Mouse (Mus musculus): Measurements from ENCODE around the gene Hmgb1. TPM values are rescaled to one million over a fixed set of nuclear protein-coding genes. Genes with fewer than 3 reads are reported as not detected.

The Hmgb1 gene
- 522 and 663 TPM in 2 replicates for polyA plus RNA-seq (2015; fragmentation: Nextera tagmentation; extraction: Ambion mirVana)

DNA sequence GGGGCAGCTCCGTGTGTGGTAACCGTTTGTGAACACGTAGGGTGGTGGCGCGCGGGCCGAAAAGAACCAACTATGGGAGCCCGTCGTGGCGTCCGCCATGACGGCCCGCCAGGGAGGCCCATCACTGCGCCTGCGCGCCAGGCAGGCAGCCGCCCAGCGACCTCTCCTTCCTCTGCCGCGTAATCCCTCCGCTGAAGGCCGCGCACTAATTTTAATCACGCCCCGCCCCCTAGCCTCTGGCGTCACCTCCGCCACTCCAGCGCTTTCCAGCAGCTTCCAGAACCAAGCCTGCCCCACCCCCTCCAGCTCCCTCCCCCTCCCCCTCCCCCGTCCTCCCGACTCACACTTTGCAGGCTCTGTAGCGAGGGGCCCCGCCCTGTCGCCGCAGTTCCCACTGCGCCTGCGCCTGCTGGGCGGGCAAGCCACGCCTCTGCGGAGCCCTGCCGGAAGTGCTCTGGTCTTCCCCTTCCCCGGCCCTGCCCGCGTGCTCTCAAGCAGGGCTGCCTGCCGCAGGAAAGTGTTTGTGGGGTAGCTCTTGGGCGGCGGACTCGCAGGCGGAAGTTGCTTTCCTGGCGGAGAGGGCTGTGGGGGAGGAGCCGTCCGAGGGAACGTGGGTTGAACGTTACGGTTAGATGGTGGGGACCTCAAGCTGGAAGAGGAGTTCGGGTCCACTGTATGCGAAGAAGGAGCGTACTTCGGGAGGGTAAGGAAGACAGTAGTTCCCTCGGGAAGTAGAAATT lies at the start of gene Hmgb1, which contains the start of gene Uspl1:
TSS of gene Hmgb1 (minus strand) at position 386 of the 740 bp plus-strand sequence.
TSS of gene Uspl1 (plus strand) at position 247 of the 740 bp plus-strand sequence.

Other genes with a start within 250 kb of the Hmgb1 start
- 0.42 TPM in 1 of 2 replicates, not detected in the other for gene Gm42791, start 189.3 kb downstream of the Hmgb1 start, polyA plus RNA-seq (2015; fragmentation: Nextera tagmentation; extraction: Ambion mirVana)
- gene Uspl1, start 139 bp downstream of the Hmgb1 start, polyA plus RNA-seq (2015; fragmentation: Nextera tagmentation; extraction: Ambion mirVana), result 18.0 and 18.7 TPM in 2 replicates
- gene Alox5ap, start 80.3 kb upstream of the Hmgb1 start, polyA plus RNA-seq (2015; fragmentation: Nextera tagmentation; extraction: Ambion mirVana), result 34.5 and 113 TPM in 2 replicates
- 11.4 and 12.7 TPM in 2 replicates for gene Medag, start 227.3 kb upstream of the Hmgb1 start, polyA plus RNA-seq (2015; fragmentation: Nextera tagmentation; extraction: Ambion mirVana)